In the genomic region with DNA sequence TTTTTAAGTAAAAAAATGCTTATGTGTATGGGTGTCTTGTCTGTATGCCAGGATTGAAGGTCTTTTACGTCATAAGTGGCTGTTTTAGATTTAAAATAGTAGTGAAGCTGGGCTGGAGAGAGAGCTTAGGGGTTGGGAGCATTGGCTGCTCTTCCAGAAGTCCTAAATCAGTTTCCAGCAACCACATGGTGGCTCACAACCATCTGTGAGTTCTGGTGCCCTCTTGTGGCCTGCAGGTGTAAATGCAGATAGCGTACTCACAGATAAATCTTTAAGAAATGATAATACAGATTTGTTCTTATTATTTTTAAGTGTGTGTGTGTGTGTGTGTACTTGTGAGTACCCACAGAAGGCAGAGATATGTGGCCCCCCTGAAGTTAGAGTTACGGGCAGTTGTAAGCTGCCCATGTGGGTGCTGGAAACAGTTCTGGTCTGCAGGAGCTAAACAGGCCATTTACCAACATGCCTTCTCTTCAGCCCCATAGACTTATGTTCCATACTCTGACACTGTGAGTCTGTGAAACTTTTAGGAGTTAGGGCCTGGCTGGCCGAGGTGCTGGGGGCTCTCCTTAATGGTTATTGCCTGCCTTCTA, we compare ENCODE assay signal across 8 mouse cellular contexts. TPM values are rescaled to one million over a fixed set of nuclear protein-coding genes. Genes with fewer than 3 reads are reported as not detected.
DNase-seq lines count a peak whose midpoint lies in the region; ATAC-seq and TF ChIP-seq lines count a peak whose summit lies in the region.

No protein-coding gene starts in this region.

- intact Hi-C loops in left cerebral cortex, postnatal 25 days (cut with DNase I) = no loop called here

- no peak for ATAC-seq in embryonic facial prominence, embryonic 14.5 days (ENCODE audit: low read depth)
- no peak for ATAC-seq in hindbrain, embryonic 14.5 days (ENCODE audit: low FRiP score)
- peak; percentile 54; the same call in 1 of the 2 replicates for ATAC-seq in midbrain, embryonic 11.5 days (ENCODE audit: low FRiP score)

- no peak overlapping the region for H3K4me2 ChIP-seq in embryonic facial prominence, embryonic 14.5 days (ENCODE audit: low read depth, low read length)
- no peak overlapping the region for H3K4me2 ChIP-seq in hindbrain, embryonic 14.5 days (replicated peaks)
- no peak overlapping the region for H3K4me2 ChIP-seq in midbrain, embryonic 11.5 days

- H3K9me3 ChIP-seq in embryonic facial prominence, embryonic 14.5 days (ENCODE audit: control insufficient read depth, low read length) = no peaks in the 10 kb centered on the region
- H3K9me3 ChIP-seq in hindbrain, embryonic 14.5 days (ENCODE audit: control insufficient read depth, low read length) = no peaks in the 10 kb centered on the region
- no peaks in the 10 kb centered on the region for H3K9me3 ChIP-seq in midbrain, embryonic 11.5 days (ENCODE audit: control insufficient read depth, low read length)

- no peak overlapping the region for H3K9ac ChIP-seq in embryonic facial prominence, embryonic 14.5 days (ENCODE audit: low read depth, low read length)
- H3K9ac ChIP-seq in hindbrain, embryonic 14.5 days = no peak overlapping the region
- H3K9ac ChIP-seq in midbrain, embryonic 11.5 days (ENCODE audit: low read length) = no peak overlapping the region

- DNase-seq in left cerebral cortex, adult 18-20 months (ENCODE audit: low spot score in 2 of 2) = peak; percentile 49 to 62
- no peak for DNase-seq in left cerebral cortex, adult 8-10 months (ENCODE audit: low spot score in 2 of 2)
- peak; percentile 80 for DNase-seq in embryonic facial prominence, embryonic 14.5 days (ENCODE audit: low spot score)
- DNase-seq in hindbrain, embryonic 14.5 days (ENCODE audit: low spot score) = peak; percentile 83
- peak; percentile 59 to 61 for DNase-seq in left cerebral cortex, postnatal 25 days (ENCODE audit: low spot score in 2 of 2)
- peak; percentile 92 for DNase-seq in midbrain, embryonic 11.5 days (ENCODE audit: low spot score, missing footprints)
- peak; percentile 20 for DNase-seq in spleen, adult 12 weeks (ENCODE audit: low spot score)

- no peak overlapping the region for H3K4me3 ChIP-seq in bone marrow macrophage, adult 2 months (ENCODE audit: insufficient read depth, low read length)
- no peak overlapping the region for H3K4me3 ChIP-seq in embryonic facial prominence, embryonic 14.5 days (ENCODE audit: low read depth, low read length)
- H3K4me3 ChIP-seq in hindbrain, embryonic 14.5 days (replicated peaks; ENCODE audit: low read length) = no peak overlapping the region
- no peak overlapping the region for H3K4me3 ChIP-seq in midbrain, embryonic 11.5 days (ENCODE audit: low read depth, low read length)

- WGBS in embryonic facial prominence, embryonic 14.5 days = 47% methylated on average over 4 of the region's 4 CpGs
- 50% methylated on average over 4 of the region's 4 CpGs for WGBS in hindbrain, embryonic 14.5 days
- 52% methylated on average over 4 of the region's 4 CpGs for WGBS in midbrain, embryonic 11.5 days

- H3K36me3 ChIP-seq in embryonic facial prominence, embryonic 14.5 days (ENCODE audit: control insufficient read depth, insufficient read depth, low read length) = peaks cover 15% of the 10 kb centered on the region
- H3K36me3 ChIP-seq in hindbrain, embryonic 14.5 days (replicated peaks; ENCODE audit: control insufficient read depth, insufficient read depth) = peaks cover 14% of the 10 kb centered on the region
- peaks cover 4% of the 10 kb centered on the region; the same call in 1 of the 2 replicates for H3K36me3 ChIP-seq in midbrain, embryonic 11.5 days (ENCODE audit: control insufficient read depth, insufficient read depth, low read length)

- peak; percentile 69 for TF ChIP-seq CTCF in bone marrow macrophage, adult 2 months (IDR thresholded peaks at IDR 0.05; ENCODE audit: low read depth, low read length)

- peaks cover 4% of the 10 kb centered on the region for H3K4me1 ChIP-seq in bone marrow macrophage, adult 2 months (ENCODE audit: control insufficient read depth, insufficient read depth, low read length)
- no peaks in the 10 kb centered on the region for H3K4me1 ChIP-seq in embryonic facial prominence, embryonic 14.5 days (ENCODE audit: control insufficient read depth, insufficient read depth, low read length)
- no peaks in the 10 kb centered on the region for H3K4me1 ChIP-seq in hindbrain, embryonic 14.5 days (replicated peaks; ENCODE audit: control insufficient read depth, insufficient read depth, low read length)
- no peaks in the 10 kb centered on the region for H3K4me1 ChIP-seq in midbrain, embryonic 11.5 days (ENCODE audit: control insufficient read depth, insufficient read depth, low read length)

- no peak overlapping the region for H3K27ac ChIP-seq in bone marrow macrophage, adult 2 months (ENCODE audit: insufficient read depth, low read depth, low read length)
- no peak overlapping the region for H3K27ac ChIP-seq in embryonic facial prominence, embryonic 14.5 days (replicated peaks; ENCODE audit: low read depth, low read length)
- no peak overlapping the region for H3K27ac ChIP-seq in hindbrain, embryonic 14.5 days
- H3K27ac ChIP-seq in midbrain, embryonic 11.5 days (ENCODE audit: low read depth, low read length) = no peak overlapping the region

- TF ChIP-seq POLR2A in bone marrow macrophage, adult 2 months (IDR thresholded peaks at IDR 0.05; ENCODE audit: borderline replicate concordance, low read depth, low read length) = no peak

- H3K27me3 ChIP-seq in embryonic facial prominence, embryonic 14.5 days (replicated peaks; ENCODE audit: control insufficient read depth, insufficient read depth, low read length) = no peaks in the 10 kb centered on the region
- H3K27me3 ChIP-seq in hindbrain, embryonic 14.5 days (ENCODE audit: control insufficient read depth, insufficient read depth, low read length) = no peaks in the 10 kb centered on the region
- H3K27me3 ChIP-seq in midbrain, embryonic 11.5 days (ENCODE audit: control insufficient read depth, insufficient read depth, low read length) = no peaks in the 10 kb centered on the region

RNA-seq across cellular contexts. Expression of a gene that starts 8.6 kb away (rescaled TPM):
- total RNA-seq in left cerebral cortex, adult 18-20 months (2021) = 10 to 100 TPM; 18.0 to 21.5 TPM
- 10 to 100 TPM; 27.6 to 38.4 (median 34.2) TPM for total RNA-seq in left cerebral cortex, adult 8-10 months (2022)
- 2.1 and 3.5 TPM in 2 replicates for polyA plus RNA-seq in bone marrow macrophage, adult 2 months (2012; ENCODE audit: insufficient read depth, insufficient read length, missing spikeins)
- 21.6 and 22.3 TPM in 2 replicates for polyA plus RNA-seq in embryonic facial prominence, embryonic 14.5 days (2014; fragmentation: Nextera tagmentation; extraction: Ambion mirVana)
- 27.4 and 41.7 TPM in 2 replicates for polyA plus RNA-seq in hindbrain, embryonic 14.5 days (2014; fragmentation: Nextera tagmentation; extraction: Ambion mirVana)
- 10 to 100 TPM; 27.4 to 30.9 TPM for total RNA-seq in left cerebral cortex, postnatal 25 days (2021)
- polyA plus RNA-seq in midbrain, embryonic 11.5 days (2014; fragmentation: Nextera tagmentation; extraction: Ambion mirVana) = 21.4 and 24.6 TPM in 2 replicates

RNA-seq across cellular contexts. Expression of a gene that starts 9.1 kb away (rescaled TPM):
- total RNA-seq in left cerebral cortex, adult 18-20 months (2021) = 10 to 100 TPM; 14.8 to 15.1 TPM
- total RNA-seq in left cerebral cortex, adult 8-10 months (2022) = 10 to 100 TPM; 15.1 to 16.0 (median 15.6) TPM
- polyA plus RNA-seq in bone marrow macrophage, adult 2 months (2012; ENCODE audit: insufficient read depth, insufficient read length, missing spikeins) = 17.5 and 18.6 TPM in 2 replicates
- polyA plus RNA-seq in embryonic facial prominence, embryonic 14.5 days (2014; fragmentation: Nextera tagmentation; extraction: Ambion mirVana) = 22.4 and 22.6 TPM in 2 replicates
- 16.0 and 19.4 TPM in 2 replicates for polyA plus RNA-seq in hindbrain, embryonic 14.5 days (2014; fragmentation: Nextera tagmentation; extraction: Ambion mirVana)
- 10 to 100 TPM; 14.2 to 15.5 TPM for total RNA-seq in left cerebral cortex, postnatal 25 days (2021)
- 26.5 and 31.2 TPM in 2 replicates for polyA plus RNA-seq in midbrain, embryonic 11.5 days (2014; fragmentation: Nextera tagmentation; extraction: Ambion mirVana)

RNA-seq across cellular contexts. Expression of a gene that starts 9.2 kb away (rescaled TPM):
- 10 to 100 TPM; 86.9 to 96.2 TPM for total RNA-seq in left cerebral cortex, adult 18-20 months (2021)
- 10 to 100 TPM; 71.1 to 90.0 (median 86.4) TPM for total RNA-seq in left cerebral cortex, adult 8-10 months (2022)
- polyA plus RNA-seq in bone marrow macrophage, adult 2 months (2012; ENCODE audit: insufficient read depth, insufficient read length, missing spikeins) = 93.3 and 95.3 TPM in 2 replicates
- 257 and 266 TPM in 2 replicates for polyA plus RNA-seq in embryonic facial prominence, embryonic 14.5 days (2014; fragmentation: Nextera tagmentation; extraction: Ambion mirVana)
- 314 and 328 TPM in 2 replicates for polyA plus RNA-seq in hindbrain, embryonic 14.5 days (2014; fragmentation: Nextera tagmentation; extraction: Ambion mirVana)
- 10 to 100 TPM; 88.7 to 89.7 TPM for total RNA-seq in left cerebral cortex, postnatal 25 days (2021)
- 355 and 359 TPM in 2 replicates for polyA plus RNA-seq in midbrain, embryonic 11.5 days (2014; fragmentation: Nextera tagmentation; extraction: Ambion mirVana)

RNA-seq across cellular contexts. Expression of a gene that starts 9.6 kb away (rescaled TPM):
- total RNA-seq in left cerebral cortex, adult 18-20 months (2021) = under 1 TPM; 0.19 to 0.23 TPM
- under 1 TPM; 0.26 to 0.51 (median 0.46) TPM for total RNA-seq in left cerebral cortex, adult 8-10 months (2022)
- polyA plus RNA-seq in bone marrow macrophage, adult 2 months (2012; ENCODE audit: insufficient read depth, insufficient read length, missing spikeins) = 7.6 and 9.3 TPM in 2 replicates
- 2.6 and 3.8 TPM in 2 replicates for polyA plus RNA-seq in embryonic facial prominence, embryonic 14.5 days (2014; fragmentation: Nextera tagmentation; extraction: Ambion mirVana)
- 1.5 and 1.9 TPM in 2 replicates for polyA plus RNA-seq in hindbrain, embryonic 14.5 days (2014; fragmentation: Nextera tagmentation; extraction: Ambion mirVana)
- total RNA-seq in left cerebral cortex, postnatal 25 days (2021) = under 1 TPM in 1 of 2 experiments, not detected in 1; 0.23 TPM
- 1.4 and 2.6 TPM in 2 replicates for polyA plus RNA-seq in midbrain, embryonic 11.5 days (2014; fragmentation: Nextera tagmentation; extraction: Ambion mirVana)

RNA-seq across cellular contexts. Expression of a gene that starts 43.2 kb away (rescaled TPM):
- total RNA-seq in left cerebral cortex, adult 18-20 months (2021) = 1 to 10 TPM; 1.2 to 2.0 TPM
- 1 to 10 TPM in 3 of 4 experiments, under 1 TPM in 1; 0.57 to 1.8 (median 1.5) TPM for total RNA-seq in left cerebral cortex, adult 8-10 months (2022)
- polyA plus RNA-seq in bone marrow macrophage, adult 2 months (2012; ENCODE audit: insufficient read depth, insufficient read length, missing spikeins) = 0.47 TPM in 1 of 2 replicates, not detected in the other
- polyA plus RNA-seq in embryonic facial prominence, embryonic 14.5 days (2014; fragmentation: Nextera tagmentation; extraction: Ambion mirVana) = 6.1 and 8.4 TPM in 2 replicates
- polyA plus RNA-seq in hindbrain, embryonic 14.5 days (2014; fragmentation: Nextera tagmentation; extraction: Ambion mirVana) = 3.0 and 3.8 TPM in 2 replicates
- 1 to 10 TPM; 1.2 to 1.8 TPM for total RNA-seq in left cerebral cortex, postnatal 25 days (2021)
- 1.4 and 1.7 TPM in 2 replicates for polyA plus RNA-seq in midbrain, embryonic 11.5 days (2014; fragmentation: Nextera tagmentation; extraction: Ambion mirVana)

Comparison
In these comparisons a context has a peak if more than half of its experiments do, and no peak if none do; other contexts are left out.
1. DNase-seq: peak in left cerebral cortex, adult 18-20 months (2 of 2), embryonic facial prominence, embryonic 14.5 days (single experiment), hindbrain, embryonic 14.5 days (single experiment), left cerebral cortex, postnatal 25 days (2 of 2), midbrain, embryonic 11.5 days (single experiment) and spleen, adult 12 weeks (single experiment); none in left cerebral cortex, adult 8-10 months (0 of 2).